Mouse (Mus musculus) hindbrain, embryonic 14.5 days (tissue): Measurements from ENCODE around the gene Pycr1. TPM values are rescaled to one million over a fixed set of nuclear protein-coding genes. Genes with fewer than 3 reads are reported as not detected.

Experiments
- ATAC-seq: fragments of 200-750 bp; cut with Nextera tagmentation; 2 replicates; pipeline ENCODE4 v1.8.0; 2017; ENCODE audit warnings: moderate number of reproducible peaks, mild to moderate bottlenecking, moderate TSS enrichment, moderate library complexity; ENCODE audit not compliant: low FRiP score
- DNase-seq: peaks from one replicate; pipeline ENCODE4 v3.0.0-alpha.2; 2015; ENCODE audit warnings: low spot score
- H3K27ac ChIP-seq: fragments of 300-500 bp; sonication (generic); 2 replicates; pipeline ENCODE4 v1.5.1; 2014; ENCODE audit warnings: mild to moderate bottlenecking, moderate library complexity
- H3K27me3 ChIP-seq: fragments of 300-500 bp; sonication (generic); 2 replicates; pipeline ENCODE4 v1.6.1; 2014; ENCODE audit warnings: mild to moderate bottlenecking, low read length, mixed read lengths; ENCODE audit not compliant: control insufficient read depth, insufficient read depth
- H3K36me3 ChIP-seq: fragments of 300-500 bp; sonication (generic); replicated peaks from 2 replicates; pipeline ENCODE4 v1.6.1; 2014; ENCODE audit not compliant: control insufficient read depth, insufficient read depth
- H3K4me1 ChIP-seq: fragments of 300-500 bp; sonication (generic); replicated peaks from 2 replicates; pipeline ENCODE4 v1.6.1; 2014; ENCODE audit warnings: antibody characterized with exemption, low read length, mixed read lengths; ENCODE audit not compliant: control insufficient read depth, insufficient read depth
- H3K4me2 ChIP-seq: fragments of 300-500 bp; sonication (generic); replicated peaks from 2 replicates; pipeline ENCODE4 v1.6.1; 2014; ENCODE audit warnings: mild to moderate bottlenecking, moderate library complexity
- H3K4me3 ChIP-seq: fragments of 300-500 bp; sonication (generic); replicated peaks from 2 replicates; pipeline ENCODE4 v1.5.1; 2014; ENCODE audit warnings: mild to moderate bottlenecking, low read length
- H3K9ac ChIP-seq: fragments of 300-500 bp; sonication (generic); 2 replicates; pipeline ENCODE4 v1.6.1; 2014
- H3K9me3 ChIP-seq: fragments of 300-500 bp; sonication (generic); 2 replicates; pipeline ENCODE4 v1.6.1; 2016; ENCODE audit warnings: low read length; ENCODE audit not compliant: control insufficient read depth
- WGBS: fragments of 180-500 bp; shearing (Covaris S2); extraction: QIAGEN DNeasy Blood & Tissue Kit; methylation state at CpG from one replicate; pipeline ENCODE4 v1.1.7; 2014; 5-methylcytosine and 5-hydroxymethylcytosine counted together
- polyA plus RNA-seq: library from polyadenylated mRNA; unstranded; fragments of >200 nt; fragmentation: Nextera tagmentation; extraction: Ambion mirVana; gene quantifications from 2 replicates; pipeline ENCODE4 v1.2.1, GENCODE M21; 2014

Gene Pycr1
- polyA plus RNA-seq, 1 experiment from 2014 or later = 16.8 TPM

GRCm38 (mm10) chr11:120642939-120643600 lies 499 bp downstream of the Pycr1 start:
- Histone ChIP-seq H3K36me3 (no peaks in the 10 kb centered on the region), H3K4me2 (peak overlapping the region; percentile 78), H3K9me3 (no peaks in the 10 kb centered on the region), H3K27me3 (peaks cover 5% of the 10 kb centered on the region; the same call in 1 of the 2 replicates), H3K27ac (no peak overlapping the region), H3K4me3 (peak overlapping the region; percentile 42), H3K9ac (peak overlapping the region; percentile 63), H3K4me1 (peaks cover 15% of the 10 kb centered on the region; the same call in 1 of the 2 replicates)
- DNase-seq = peak; percentile 29
- WGBS = 2% methylated on average over 18 of the region's 18 CpGs
- ATAC-seq = peak; percentile 73

DNA sequence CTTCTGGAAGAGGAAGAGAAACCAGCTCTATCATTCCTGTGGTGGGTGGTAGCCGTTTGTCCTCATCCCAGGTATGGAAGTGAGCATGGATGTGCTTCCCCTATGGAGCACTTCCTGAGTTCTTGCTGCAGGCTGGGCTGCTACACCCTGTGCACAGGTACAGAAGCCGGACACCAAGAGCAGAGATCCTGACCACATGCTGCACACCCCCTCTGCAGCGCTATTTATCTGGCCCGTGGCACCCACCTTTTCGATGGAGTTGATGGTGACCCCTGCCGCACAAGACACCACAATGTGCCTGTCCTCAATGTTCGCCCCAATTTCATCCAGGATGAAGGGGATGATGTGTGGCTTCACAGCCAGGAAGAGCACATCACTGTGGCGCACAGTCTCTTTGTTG lies 1.7 kb downstream of the Pycr1 start:
- H3K36me3 ChIP-seq = no peaks in the 10 kb centered on the region
- H3K9me3 ChIP-seq = no peaks in the 10 kb centered on the region
- peaks cover 11% of the 10 kb centered on the region; the same call in 1 of the 2 replicates for H3K4me1 ChIP-seq
- WGBS = 92% methylated on average over 8 of the region's 8 CpGs
- H3K27ac ChIP-seq = no peak overlapping the region
- DNase-seq = no peak
- no peak for ATAC-seq
- H3K4me3 ChIP-seq = no peak overlapping the region
- H3K4me2 ChIP-seq = no peak overlapping the region
- no peak overlapping the region for H3K9ac ChIP-seq
- H3K27me3 ChIP-seq = peaks cover 5% of the 10 kb centered on the region; the same call in 1 of the 2 replicates

- DNase-seq (no peak), ATAC-seq (no peak)
- Histone ChIP-seq H3K4me1 (peaks cover 11% of the 10 kb centered on the region; the same call in 1 of the 2 replicates), H3K4me3 (no peak overlapping the region), H3K4me2 (no peak overlapping the region), H3K36me3 (no peaks in the 10 kb centered on the region), H3K27ac (no peak overlapping the region), H3K9me3 (no peaks in the 10 kb centered on the region), H3K27me3 (0 out of 2 replicates have a peak, but pooled peaks cover 1% of the 10 kb centered on the region), H3K9ac (no peak overlapping the region)
- WGBS = 64% methylated on average over 9 of the region's 9 CpGs
These were observed 2.3 kb downstream of the Pycr1 start for GRCm38 (mm10) chr11:120641255-120641654.

DNA sequence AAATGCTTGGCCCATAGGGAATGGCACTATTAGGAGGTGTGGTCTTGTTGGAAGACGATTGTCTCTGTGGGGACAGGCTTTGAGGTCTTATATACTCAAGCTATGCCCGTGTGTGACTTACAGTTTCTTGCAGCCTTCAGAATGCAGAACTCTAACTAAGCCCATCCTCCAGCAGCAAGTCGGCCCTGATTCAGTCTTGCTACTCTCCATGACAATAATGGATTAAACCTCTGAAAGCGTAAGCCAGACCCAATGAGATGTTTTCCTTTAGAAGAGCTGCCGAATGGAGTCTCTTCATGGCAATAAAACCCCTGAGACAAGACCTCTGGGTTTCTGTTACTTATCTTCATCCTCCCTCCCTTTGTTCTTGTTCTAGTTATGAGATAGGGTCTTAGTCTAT lies 8.8 kb downstream of the Pycr1 start:
- Histone ChIP-seq H3K4me1 (peaks cover 25% of the 10 kb centered on the region), H3K9ac (no peak overlapping the region), H3K36me3 (no peaks in the 10 kb centered on the region), H3K4me3 (no peak overlapping the region), H3K9me3 (no peaks in the 10 kb centered on the region), H3K27me3 (no peaks in the 10 kb centered on the region), H3K4me2 (no peak overlapping the region), H3K27ac (no peak overlapping the region)
- DNase-seq = no peak
- no peak for ATAC-seq
- WGBS = 82% methylated on average over 5 of the region's 5 CpGs

DNA sequence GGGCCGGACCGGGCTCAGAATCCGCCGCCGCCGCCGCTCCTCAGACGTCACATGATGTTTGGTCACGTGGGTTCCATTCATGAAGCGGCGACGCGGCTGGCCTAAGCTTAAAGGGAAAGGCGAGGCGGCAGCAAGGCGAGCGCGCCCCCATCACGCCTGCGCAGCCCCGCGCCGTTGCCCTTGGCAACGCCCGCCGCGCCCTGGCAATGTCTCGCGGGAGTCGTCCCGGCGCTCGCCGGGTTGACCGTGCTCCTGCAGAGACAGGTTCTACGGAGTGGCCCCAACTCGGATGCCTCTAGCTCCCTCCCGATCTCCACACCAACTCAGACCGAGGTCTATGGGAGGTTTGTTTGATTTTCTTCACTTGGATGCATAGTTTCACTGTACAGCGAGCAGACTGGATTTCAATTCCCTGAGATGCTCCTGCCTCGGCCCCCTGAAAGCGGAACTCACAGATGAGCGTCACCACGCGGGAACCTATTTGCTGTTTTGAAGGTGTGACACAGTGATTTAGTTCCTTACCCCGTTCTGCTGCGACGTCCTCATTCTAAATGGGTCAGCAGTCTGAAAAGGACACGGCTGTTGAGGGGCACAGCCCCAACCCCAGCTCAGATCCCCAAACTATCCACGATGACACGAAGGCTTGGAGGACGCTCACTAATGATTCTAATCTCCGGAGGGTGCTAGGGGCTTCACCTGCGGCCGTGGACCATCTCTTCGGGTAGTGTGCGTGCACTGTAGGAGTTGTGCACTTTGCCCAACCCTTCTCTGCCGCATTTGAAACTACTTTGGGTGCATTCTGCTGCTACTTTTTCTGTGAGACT lies 9.8 kb downstream of the Pycr1 start, which contains the start of gene Mafg:
Gene Mafg, minus strand, starts transcription at position 81 of the 824 bp plus-strand sequence.
- Histone ChIP-seq H3K27me3 (no peaks in the 10 kb centered on the region), H3K36me3 (peaks cover 9% of the 10 kb centered on the region), H3K4me2 (peak within 1 kb of the TSS; percentile 94), H3K27ac (peak within 1 kb of the TSS; percentile 89), H3K4me1 (peaks cover 33% of the 10 kb centered on the region), H3K9me3 (no peaks in the 10 kb centered on the region), H3K9ac (peak within 1 kb of the TSS; percentile 90), H3K4me3 (peak within 1 kb of the TSS; percentile 89)
- DNase-seq = peak; percentile 96
- WGBS = 12% methylated on average over 56 of the region's 58 CpGs
- ATAC-seq = peak; percentile 92

DNA sequence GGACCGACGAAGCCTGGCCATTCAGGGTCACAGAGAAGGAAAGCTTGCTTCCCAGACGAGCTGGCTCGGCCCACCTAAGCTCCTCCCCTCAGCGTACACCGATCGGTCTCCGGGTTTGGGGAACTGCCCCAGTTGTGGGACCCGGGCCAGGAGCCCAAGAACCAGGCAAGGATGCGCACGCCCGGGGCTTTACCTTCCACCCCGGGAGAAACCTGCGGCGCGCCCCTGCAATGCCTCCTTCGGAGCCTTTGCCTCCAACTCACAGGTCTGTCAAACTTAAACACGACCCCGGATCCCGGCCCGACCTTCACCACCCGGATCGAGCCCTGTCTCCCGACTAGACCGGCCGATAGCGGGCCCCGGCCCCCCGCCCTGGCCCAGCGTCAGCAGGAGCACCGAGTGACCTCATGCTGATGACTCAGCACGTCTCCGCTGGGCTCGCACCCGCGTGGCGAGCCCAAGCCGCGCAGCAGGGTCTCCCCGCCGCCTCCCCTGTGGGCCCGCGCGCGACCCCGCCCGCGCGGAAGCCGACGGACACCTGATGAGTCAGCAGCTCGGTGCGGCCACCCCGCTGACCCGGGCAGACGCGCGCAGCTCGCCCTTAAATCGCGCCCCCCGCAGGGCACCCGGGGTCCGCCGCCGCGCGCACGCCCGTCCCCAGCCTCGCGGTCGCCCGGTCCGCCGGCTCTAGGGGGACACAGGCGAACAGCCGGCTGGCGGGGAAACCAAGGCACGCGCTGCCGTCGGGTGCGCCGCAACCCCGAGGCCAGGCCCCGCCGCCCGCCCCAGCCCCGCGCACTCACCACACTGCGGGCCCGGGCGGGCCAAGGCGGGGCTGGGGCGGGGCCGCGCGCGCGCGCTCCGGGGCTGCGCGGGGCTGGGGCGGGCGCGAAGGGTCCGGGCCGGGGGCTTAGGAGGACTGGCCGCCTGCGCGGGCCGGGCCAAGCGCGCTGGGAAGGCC lies 10.7 kb downstream of the Pycr1 start:
- WGBS = under 1% methylated on average over 99 of the region's 116 CpGs
- ATAC-seq = peak; percentile 81
- no peaks in the 10 kb centered on the region for H3K9me3 ChIP-seq

GRCm38 (mm10) chr11:120631726-120632448 lies 11.7 kb downstream of the Pycr1 start:
- Histone ChIP-seq H3K4me3 (peak overlapping the region; percentile 89), H3K27ac (peak overlapping the region; percentile 89; the same call in 1 of the 2 replicates), H3K4me1 (peaks cover 33% of the 10 kb centered on the region), H3K27me3 (no peaks in the 10 kb centered on the region), H3K36me3 (peaks cover 21% of the 10 kb centered on the region), H3K9me3 (no peaks in the 10 kb centered on the region), H3K9ac (peak overlapping the region; percentile 90), H3K4me2 (peak overlapping the region; percentile 94)
- DNase-seq (no peak), ATAC-seq (no peak)
- 74% methylated on average over 4 of the region's 4 CpGs for WGBS

More for the DNA sequence above, 10.7 kb downstream of the Pycr1 start:
- DNase-seq = peak; percentile 48
- Histone ChIP-seq H3K4me2 (peak overlapping the region; percentile 94), H3K4me3 (peak overlapping the region; percentile 89), H3K27ac (peak overlapping the region; percentile 89), H3K9ac (peak overlapping the region; percentile 90), H3K4me1 (peaks cover 33% of the 10 kb centered on the region), H3K36me3 (peaks cover 12% of the 10 kb centered on the region), H3K27me3 (no peaks in the 10 kb centered on the region)
